Mouse (Mus musculus) lung, postnatal 0 days (tissue): ENCODE data around the gene Opa1.

Source experiments
- CTCF ChIP-seq: IDR thresholded peaks from 2 replicates; pipeline ENCODE4 v1.5.1; 2016; ENCODE audit warnings: antibody characterized with exemption, mild to moderate bottlenecking
- EP300 ChIP-seq: IDR thresholded peaks from 2 replicates; pipeline ENCODE4 v1.6.1; 2016; ENCODE audit warnings: antibody characterized with exemption, mild to moderate bottlenecking, control low read depth

DNA sequence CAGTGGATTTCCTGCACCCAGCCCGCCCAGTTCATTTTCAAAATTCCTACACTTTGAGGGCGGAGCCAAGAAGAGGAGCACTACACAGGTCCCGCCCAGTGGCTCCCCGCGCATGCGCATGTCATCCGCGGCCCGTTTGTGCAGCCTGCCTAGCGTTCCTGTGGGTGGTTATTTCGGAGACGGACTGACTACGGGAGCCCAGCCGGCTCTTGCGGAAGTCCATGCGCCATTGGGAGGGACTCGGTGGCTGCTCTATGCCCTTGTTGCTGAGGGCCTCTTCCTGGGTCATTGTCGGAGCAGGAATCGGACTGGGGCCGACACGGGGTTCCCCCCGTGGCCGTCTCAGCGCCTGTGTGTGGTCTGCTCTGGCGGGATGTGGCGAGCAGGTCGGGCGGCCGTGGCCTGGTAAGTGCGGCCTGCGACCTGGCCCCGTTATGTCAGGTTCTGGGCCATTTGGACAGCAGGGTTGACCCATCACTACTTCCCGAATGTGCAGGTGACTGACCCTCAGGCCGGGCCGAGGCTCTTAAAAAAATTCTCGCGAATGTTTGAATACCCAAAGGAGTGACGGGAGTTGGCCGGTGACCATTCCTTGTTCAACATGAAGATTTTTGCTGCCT is at the start of gene Opa1:
- TF ChIP-seq CTCF (0 out of 2 replicates have a peak, but pooled peaks have one; percentile 10), EP300 (peak; percentile 18; the same call in 1 of the 2 replicates)
